In the genomic region with DNA sequence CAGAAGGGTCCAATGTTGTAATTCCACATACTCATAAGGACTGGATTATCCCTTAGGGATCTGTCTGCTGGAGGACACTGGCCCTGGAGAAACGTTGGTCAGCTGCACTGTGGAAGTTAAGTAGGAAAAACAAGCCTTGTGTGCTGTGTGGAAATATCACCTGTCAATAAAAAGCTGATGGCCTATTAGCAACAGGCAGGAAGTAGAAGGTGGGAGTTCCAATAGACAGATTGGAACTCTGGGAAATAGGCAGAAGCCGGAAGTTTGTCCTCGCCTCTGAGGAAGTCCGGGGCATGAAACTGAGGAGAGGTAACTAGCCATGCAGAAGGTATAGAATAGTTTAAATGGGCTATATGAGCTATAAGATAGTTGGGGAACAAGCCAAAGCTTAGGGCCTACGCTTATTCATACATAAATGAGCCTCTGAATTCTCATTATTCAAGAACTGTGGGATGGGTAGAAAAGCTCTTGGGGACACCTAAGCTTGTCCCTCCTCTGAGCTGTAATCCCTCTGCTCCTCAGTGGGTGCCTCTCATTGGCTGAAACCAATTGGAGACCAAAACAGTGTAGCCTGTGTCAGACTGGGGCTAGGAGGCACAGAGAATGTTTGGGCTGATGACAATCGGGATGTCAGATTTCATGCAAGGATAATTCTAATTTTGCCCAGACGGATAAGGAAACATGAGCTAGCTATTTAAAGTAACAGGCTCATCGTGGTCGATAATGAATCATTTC, we compare ENCODE assay signal across 1 mouse cellular context.
TF ChIP-seq lines count a peak whose summit lies in the region.

No protein-coding gene starts in this region.

TF ChIP-seq in CH12.LX, 34 proteins besides CTCF, POLR2A, EP300 and RAD21 (continued from another document):
- TF ChIP-seq NRF1 (IDR thresholded peaks at IDR 0.05; ENCODE audit: low read depth, low read length) (no peak), HCFC1 (IDR thresholded peaks at IDR 0.05; ENCODE audit: low read depth, low read length) (peak; percentile 65), TBP (conservative IDR thresholded peaks at IDR 0.05; ENCODE audit: low read depth, low read length) (0 out of 2 replicates have a peak, but pooled peaks have one; percentile 30), JUN (IDR thresholded peaks at IDR 0.05; ENCODE audit: insufficient read depth, low read depth, low read length) (no peak), JUND (conservative IDR thresholded peaks at IDR 0.05; ENCODE audit: low read depth, low read length) (no peak), POLR2AphosphoS2 (IDR thresholded peaks at IDR 0.05; ENCODE audit: low read depth, low read length) (no peak), MEF2A (IDR thresholded peaks at IDR 0.05; ENCODE audit: borderline replicate concordance, low read depth, low read length) (no peak)
